Mouse (Mus musculus) MEL (cell line): ENCODE results near the gene Gm3854.

Experiments used
- CTCF ChIP-seq, 3 experiments: IDR thresholded peaks in 2 of 3; conservative IDR thresholded peaks in 1 of 3; 2 replicates each; pipeline ENCODE4 v1.5.1; 2011 to 2012; ENCODE audit warnings: low read length in 3 of 3, low read depth in 2 of 3, mild to moderate bottlenecking in 2 of 3, improper control_type of control experiment in 1 of 3, inconsistent platforms in 1 of 3, mixed read lengths in 1 of 3, moderate library complexity in 1 of 3; ENCODE audit not compliant: control insufficient read depth in 1 of 3, insufficient read depth in 1 of 3, poor library complexity in 1 of 3, severe bottlenecking in 1 of 3
- E2F4 ChIP-seq: IDR thresholded peaks from 2 replicates; pipeline ENCODE4 v1.6.1; 2011; ENCODE audit warnings: low read depth, low read length, improper control_type of control experiment, borderline replicate concordance
- MAFK ChIP-seq: IDR thresholded peaks from 2 replicates; pipeline ENCODE4 v1.6.1; 2011; ENCODE audit warnings: low read depth, mild to moderate bottlenecking, low read length, improper control_type of control experiment, borderline replicate concordance
- MAX ChIP-seq: IDR thresholded peaks from 2 replicates; pipeline ENCODE4 v1.6.1; 2011; ENCODE audit warnings: low read length, improper control_type of control experiment
- POLR2A ChIP-seq, 2 experiments: IDR thresholded peaks; 2 replicates each; pipeline ENCODE4 v1.6.1; 2011 to 2012; ENCODE audit warnings: low read length in 2 of 2, mild to moderate bottlenecking in 2 of 2, control low read depth in 1 of 2, improper control_type of control experiment in 1 of 2, low read depth in 1 of 2, moderate library complexity in 1 of 2; ENCODE audit not compliant: control insufficient read depth in 1 of 2, insufficient read depth in 1 of 2, poor library complexity in 1 of 2
- SMC3 ChIP-seq: IDR thresholded peaks from 2 replicates; pipeline ENCODE4 v1.6.1; 2011; ENCODE audit warnings: low read depth, low read length, improper control_type of control experiment
- TBP ChIP-seq: IDR thresholded peaks from 2 replicates; pipeline ENCODE4 v1.8.0; 2011; ENCODE audit warnings: low read depth, low read length, improper control_type of control experiment
- TCF12 ChIP-seq: IDR thresholded peaks from 2 replicates; pipeline ENCODE4 v1.6.1; 2014; ENCODE audit warnings: low read depth, mild to moderate bottlenecking, inconsistent platforms, low read length, improper control_type of control experiment, moderate library complexity
- UBTF ChIP-seq: IDR thresholded peaks from 2 replicates; pipeline ENCODE4 v1.6.1; 2012; ENCODE audit warnings: low read depth, mild to moderate bottlenecking, inconsistent platforms, low read length, improper control_type of control experiment, moderate library complexity, borderline replicate concordance; ENCODE audit not compliant: insufficient read depth
- ZMIZ1 ChIP-seq: IDR thresholded peaks from 2 replicates; pipeline ENCODE4 v1.6.1; 2012; ENCODE audit warnings: low read depth, mild to moderate bottlenecking, inconsistent platforms, low read length, improper control_type of control experiment, moderate library complexity
- ZNF384 ChIP-seq: IDR thresholded peaks from 2 replicates; pipeline ENCODE4 v1.6.1; 2012; ENCODE audit warnings: low read depth, mild to moderate bottlenecking, inconsistent platforms, low read length, improper control_type of control experiment

GRCm38 (mm10) chr7:6362268-6363046, 18.9 kb downstream of the Gm3854 start:
- TF ChIP-seq E2F4 (no peak), CTCF (IDR thresholded peaks at IDR 0.05 in 2 of 3, conservative IDR thresholded peaks at IDR 0.05 in 1 of 3; ENCODE audit: control insufficient read depth in 1 of 3, insufficient read depth in 1 of 3, low read depth in 2 of 3, low read length in 3 of 3, poor library complexity in 1 of 3, severe bottlenecking in 1 of 3) (no peak), POLR2A (IDR thresholded peaks at IDR 0.05; ENCODE audit: control insufficient read depth in 1 of 2, insufficient read depth in 1 of 2, low read depth in 1 of 2, low read length in 2 of 2, poor library complexity in 1 of 2) (no peak), MAFK (no peak), ZMIZ1 (no peak), ZNF384 (no peak), TCF12 (no peak), SMC3 (no peak), MAX (no peak), TBP (no peak), UBTF (no peak)
